Mouse (Mus musculus): ENCODE data around the gene Lrriq4.

GRCm38 (mm10) chr3:30601175-30601574 lies 43.1 kb upstream of the Lrriq4 start:
- TF ChIP-seq CTCF (IDR thresholded peaks at IDR 0.05; ENCODE audit: low read depth), result no peak
- no peak for TF ChIP-seq EP300 (IDR thresholded peaks at IDR 0.05; ENCODE audit: low read depth)

Measured in heart, postnatal 0 days (tissue).